Mouse (Mus musculus): ENCODE data around the gene Cptp. TPM values are rescaled to one million over a fixed set of nuclear protein-coding genes. Genes with fewer than 3 reads are reported as not detected.

Cptp gene
- polyA plus RNA-seq (2021; fragmentation: Nextera tagmentation): 13.1 and 21.5 TPM in 2 replicates
- long read RNA-seq, experiment 1, transcript Cptp-201 (3 exons, 2,662 nt): major isoform, 82 of 108 reads
- long read RNA-seq, experiment 1, partial matches to known transcripts: 23 of 108 reads
- long read RNA-seq, experiment 1, other reads (novel, unspliced or antisense): 3 of 108 reads
- long read RNA-seq, experiment 2, transcript Cptp-201 (3 exons, 2,662 nt): major isoform, 24 of 30 reads
- long read RNA-seq, experiment 2, partial matches to known transcripts: 2 of 30 reads
- long read RNA-seq, experiment 2, other reads (novel, unspliced or antisense): 4 of 30 reads

DNA sequence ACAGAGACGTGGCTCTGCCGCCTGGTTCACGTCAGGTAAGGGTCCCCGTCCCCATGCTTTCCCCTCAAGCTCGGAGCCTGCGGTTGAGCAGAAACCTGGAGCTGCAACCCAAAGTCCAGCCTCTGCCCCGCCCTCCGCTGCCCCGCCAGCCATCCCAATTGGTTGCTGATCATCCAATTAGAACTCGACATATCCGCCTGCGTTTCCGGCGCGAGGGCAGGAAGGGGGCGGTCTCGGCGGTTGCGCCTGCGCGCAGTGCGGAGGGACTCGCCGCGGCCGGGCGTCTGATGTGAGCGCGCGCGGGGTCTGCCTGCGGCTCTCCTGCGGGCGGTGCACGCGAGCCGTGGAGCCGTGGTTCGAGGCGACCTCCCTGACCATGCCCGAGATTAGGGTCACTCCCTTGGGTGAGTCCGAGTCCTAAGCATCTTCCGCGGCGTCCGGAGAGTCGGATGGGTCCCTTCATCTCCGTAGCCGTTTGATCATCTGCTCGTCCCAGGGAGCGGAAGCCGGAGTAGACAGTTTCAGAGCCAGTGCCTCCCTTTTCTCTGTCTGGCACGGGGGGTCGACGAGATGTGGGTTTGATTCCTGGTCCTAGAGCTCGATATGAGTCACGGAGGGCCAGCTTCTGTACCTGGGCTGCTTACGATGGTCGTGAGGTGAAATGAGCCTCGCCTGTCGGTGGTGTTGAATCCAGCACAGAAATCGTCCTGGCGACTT, at the start of gene Cptp, which contains the start of gene Ints11:
Gene Cptp, minus strand, starts transcription at position 124 of the 717 bp plus-strand sequence.
Gene Ints11, plus strand, starts transcription at position 230 of the 717 bp plus-strand sequence.

DNA sequence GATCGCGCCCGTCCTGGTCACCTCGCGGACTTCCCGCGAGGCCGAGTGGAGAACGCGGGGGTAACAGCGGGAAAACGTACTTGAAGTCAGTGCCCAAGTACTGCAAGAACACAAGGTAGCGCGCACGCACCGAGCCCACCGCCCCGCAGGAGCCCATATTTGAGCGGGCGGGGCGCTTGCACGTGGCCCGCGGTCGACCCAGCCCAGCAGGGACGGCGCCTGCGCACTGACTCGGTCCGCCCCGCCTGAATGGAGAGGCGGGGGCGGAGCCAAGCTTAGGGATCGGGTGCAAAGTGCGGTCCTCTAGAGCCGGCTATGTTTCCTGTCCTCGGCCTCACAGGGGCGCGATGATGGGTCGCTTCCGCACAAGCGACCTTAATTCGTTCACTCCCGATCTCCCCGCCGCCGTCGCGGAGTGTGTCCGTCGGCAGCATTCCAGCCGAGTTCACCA, 22.3 kb upstream of the Cptp start, which contains the start of the genes Pusl1 and Acap3:
Gene Pusl1, minus strand, starts transcription at position 231 of the 451 bp plus-strand sequence.
Gene Acap3, plus strand, starts transcription at position 272 of the 451 bp plus-strand sequence.

DNA sequence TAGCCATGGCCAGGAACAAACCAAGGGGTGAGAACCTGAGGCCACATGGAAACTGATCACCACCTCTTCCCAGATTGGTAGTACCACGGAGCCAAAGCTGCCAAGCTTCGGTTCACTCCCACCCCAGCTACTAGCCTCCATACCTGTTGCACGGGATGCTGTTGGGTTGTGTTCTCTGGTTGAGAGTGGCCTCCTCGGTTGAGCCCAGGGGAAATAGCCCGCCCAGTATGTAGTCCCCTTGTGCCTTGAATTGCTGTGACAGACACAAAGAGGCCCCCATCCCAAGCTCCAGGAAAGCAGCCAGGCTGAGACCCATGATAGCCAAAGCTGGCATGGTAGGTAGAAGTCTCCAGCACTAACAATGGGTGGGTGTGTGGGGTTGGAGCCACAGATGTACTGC, 6.2 kb downstream of the Cptp start, which contains the start of gene Tas1r3:
Gene Tas1r3, minus strand, starts transcription at position 362 of the 400 bp plus-strand sequence.

DNA sequence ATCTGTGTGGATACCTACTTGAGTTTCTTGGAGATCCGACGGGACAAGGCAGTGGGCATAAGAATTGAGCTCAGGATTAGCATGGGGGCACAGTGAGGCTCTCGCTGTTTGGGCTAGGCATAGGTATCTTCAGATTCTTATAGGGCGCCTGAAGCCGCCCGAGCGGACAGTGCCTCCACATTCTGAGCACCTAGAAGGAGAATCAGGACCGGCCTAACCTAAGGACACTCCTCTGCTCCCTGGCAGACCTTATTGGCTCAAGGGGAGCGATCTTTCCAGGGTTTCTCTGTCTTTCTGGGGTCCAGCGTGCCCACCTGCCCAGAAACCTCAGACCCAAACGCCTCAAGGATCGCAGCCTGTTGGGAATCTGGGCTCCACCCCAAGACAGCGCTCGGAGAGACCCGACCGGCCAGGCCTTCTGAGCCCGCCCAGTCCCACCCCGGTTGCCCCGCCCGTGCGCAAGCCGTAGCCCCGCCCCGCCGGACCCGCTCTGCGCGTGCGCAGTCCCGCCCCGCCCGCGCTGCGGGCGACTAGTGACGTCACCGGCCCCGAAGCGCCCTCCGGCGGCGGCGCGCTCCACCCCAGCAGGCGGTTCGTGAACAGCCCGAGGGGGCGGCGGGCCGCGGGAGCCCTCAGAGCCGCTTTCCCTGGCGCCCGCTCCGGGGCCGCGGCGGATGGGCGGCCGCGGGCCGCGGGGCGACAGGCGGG, 22.2 kb downstream of the Cptp start, which contains the start of gene Dvl1:
Gene Dvl1, plus strand, starts transcription at position 532 of the 708 bp plus-strand sequence.

DNA sequence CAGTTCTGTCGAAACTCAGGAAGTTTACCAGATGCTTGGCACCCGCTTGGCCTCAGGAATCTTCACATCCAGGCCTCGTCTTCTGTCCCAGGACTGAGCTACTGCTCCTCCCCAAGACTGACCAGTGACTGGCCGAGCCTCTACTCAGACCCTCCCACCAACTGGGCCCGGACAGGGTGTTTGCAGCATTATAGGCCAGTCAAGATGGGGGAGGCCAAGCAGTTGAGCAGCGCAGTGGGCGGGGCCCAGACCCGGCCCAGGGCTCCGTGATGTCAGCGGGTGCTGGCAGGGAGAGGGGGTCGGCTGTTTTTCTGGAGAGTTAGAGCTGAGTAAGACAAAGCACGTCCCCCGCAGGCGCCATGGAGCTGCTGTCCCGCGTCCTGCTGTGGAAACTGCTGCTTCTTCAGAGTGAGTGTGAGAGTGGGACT, 29.7 kb downstream of the Cptp start, which contains the start of gene Mxra8:
Gene Mxra8, plus strand, starts transcription at position 198 of the 428 bp plus-strand sequence.

DNA sequence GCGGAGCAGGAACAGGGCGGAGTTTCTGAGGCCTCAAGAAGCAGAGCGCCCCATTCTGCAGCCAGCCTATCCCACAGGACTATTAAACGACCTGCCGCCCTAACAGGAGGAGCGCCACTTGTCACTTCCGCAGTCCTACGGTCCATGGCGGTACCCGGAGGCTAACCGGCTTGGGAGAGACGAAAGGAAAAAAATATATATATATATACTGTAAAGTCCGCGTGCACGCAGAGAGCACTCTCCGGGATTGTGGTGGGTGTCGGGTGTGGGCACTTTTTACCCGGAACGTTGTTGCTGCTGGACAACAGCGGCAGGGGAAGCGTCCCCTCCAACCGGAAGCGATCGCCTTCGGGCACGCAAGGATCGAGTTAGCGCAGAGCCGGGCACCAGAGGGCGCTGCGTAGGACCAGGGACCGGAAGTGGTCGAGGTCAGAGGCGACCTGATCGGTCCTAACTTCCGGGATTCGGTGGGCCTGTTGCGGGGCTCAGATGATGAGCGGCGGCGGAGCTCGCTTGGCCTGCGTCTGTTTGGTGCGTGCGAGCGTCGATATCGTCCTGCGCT, 38.0 kb downstream of the Cptp start, which contains the start of gene Aurkaip1:
Gene Aurkaip1, plus strand, starts transcription at position 68 of the 562 bp plus-strand sequence.

Other genes starting within 250 kb of the Cptp start
- gene Cdk11b, start 244.6 kb downstream of the Cptp start, polyA plus RNA-seq (2021; fragmentation: Nextera tagmentation): 42.7 and 48.3 TPM in 2 replicates
- gene Gm10563, start 224.0 kb downstream of the Cptp start, polyA plus RNA-seq (2021; fragmentation: Nextera tagmentation): not detected in 2 replicates
- 0.69 and 1.4 TPM in 2 replicates for gene Mmp23, start 216.1 kb downstream of the Cptp start, polyA plus RNA-seq (2021; fragmentation: Nextera tagmentation)
- 19.7 and 26.1 TPM in 2 replicates for gene Mib2, start 200.2 kb downstream of the Cptp start, polyA plus RNA-seq (2021; fragmentation: Nextera tagmentation)
- 11.4 and 23.4 TPM in 2 replicates for gene Fndc10, start 175.1 kb downstream of the Cptp start, polyA plus RNA-seq (2021; fragmentation: Nextera tagmentation)
- gene Ssu72, start 164.6 kb downstream of the Cptp start, polyA plus RNA-seq (2021; fragmentation: Nextera tagmentation): 228 and 240 TPM in 2 replicates
- gene Tmem240, start 134.6 kb downstream of the Cptp start, polyA plus RNA-seq (2021; fragmentation: Nextera tagmentation): 3.6 and 7.2 TPM in 2 replicates
- 25.7 TPM in 2 replicates for gene Atad3a, start 108.3 kb downstream of the Cptp start, polyA plus RNA-seq (2021; fragmentation: Nextera tagmentation)
- gene Vwa1, start 94.7 kb downstream of the Cptp start, polyA plus RNA-seq (2021; fragmentation: Nextera tagmentation): 15.1 and 16.2 TPM in 2 replicates
- 10.4 and 10.7 TPM in 2 replicates for gene Tmem88b, start 83.6 kb downstream of the Cptp start, polyA plus RNA-seq (2021; fragmentation: Nextera tagmentation)
- gene Ankrd65, start 79.0 kb downstream of the Cptp start, polyA plus RNA-seq (2021; fragmentation: Nextera tagmentation): not detected in 2 replicates
- gene Mrpl20, start 66.6 kb downstream of the Cptp start, polyA plus RNA-seq (2021; fragmentation: Nextera tagmentation): 391 and 409 TPM in 2 replicates
- gene Ccnl2, start 57.0 kb downstream of the Cptp start, polyA plus RNA-seq (2021; fragmentation: Nextera tagmentation): 19.6 and 23.2 TPM in 2 replicates
- 248 and 249 TPM in 2 replicates for gene Aurkaip1, start 38.2 kb downstream of the Cptp start, polyA plus RNA-seq (2021; fragmentation: Nextera tagmentation)
- gene Mxra8, start 29.8 kb downstream of the Cptp start, polyA plus RNA-seq (2021; fragmentation: Nextera tagmentation): 5.9 and 6.5 TPM in 2 replicates
- 5.4 and 6.3 TPM in 2 replicates for gene Dvl1, start 22.0 kb downstream of the Cptp start, polyA plus RNA-seq (2021; fragmentation: Nextera tagmentation)
- 0.12 and 0.13 TPM in 2 replicates for gene Tas1r3, start 6.1 kb downstream of the Cptp start, polyA plus RNA-seq (2021; fragmentation: Nextera tagmentation)
- 31.0 and 41.2 TPM in 2 replicates for gene Ints11, start 106 bp upstream of the Cptp start, polyA plus RNA-seq (2021; fragmentation: Nextera tagmentation)
- gene Pusl1, start 22.3 kb upstream of the Cptp start, polyA plus RNA-seq (2021; fragmentation: Nextera tagmentation): 54.5 and 56.4 TPM in 2 replicates
- 19.6 and 35.6 TPM in 2 replicates for gene Acap3, start 22.4 kb upstream of the Cptp start, polyA plus RNA-seq (2021; fragmentation: Nextera tagmentation)
- 30.5 and 85.4 TPM in 2 replicates for gene Ube2j2, start 74.4 kb upstream of the Cptp start, polyA plus RNA-seq (2021; fragmentation: Nextera tagmentation)
- 32.4 and 35.5 TPM in 2 replicates for gene C1qtnf12, start 92.9 kb upstream of the Cptp start, polyA plus RNA-seq (2021; fragmentation: Nextera tagmentation)
- gene B3galt6, start 123.2 kb upstream of the Cptp start, polyA plus RNA-seq (2021; fragmentation: Nextera tagmentation): 21.1 and 25.1 TPM in 2 replicates
- gene Sdf4, start 123.4 kb upstream of the Cptp start, polyA plus RNA-seq (2021; fragmentation: Nextera tagmentation): 147 and 170 TPM in 2 replicates
- gene Tnfrsf4, start 144.4 kb upstream of the Cptp start, polyA plus RNA-seq (2021; fragmentation: Nextera tagmentation): 0.29 and 0.39 TPM in 2 replicates
- 0.38 and 0.67 TPM in 2 replicates for gene Tnfrsf18, start 156.7 kb upstream of the Cptp start, polyA plus RNA-seq (2021; fragmentation: Nextera tagmentation)
- not detected in 2 replicates for gene Ttll10, start 190.0 kb upstream of the Cptp start, polyA plus RNA-seq (2021; fragmentation: Nextera tagmentation)
- gene 9430015G10Rik, start 240.5 kb upstream of the Cptp start, polyA plus RNA-seq (2021; fragmentation: Nextera tagmentation): 5.7 and 8.9 TPM in 2 replicates

Data from left cerebral cortex, adult 6 months (tissue).